Mouse (Mus musculus) cerebellum, adult 9-10 months (tissue): Measurements from ENCODE around the gene Cacna2d4.

Experiments used
- DNase-seq: peaks from one replicate; pipeline ENCODE4 v3.0.0; 2022

Cacna2d4 gene

DNA sequence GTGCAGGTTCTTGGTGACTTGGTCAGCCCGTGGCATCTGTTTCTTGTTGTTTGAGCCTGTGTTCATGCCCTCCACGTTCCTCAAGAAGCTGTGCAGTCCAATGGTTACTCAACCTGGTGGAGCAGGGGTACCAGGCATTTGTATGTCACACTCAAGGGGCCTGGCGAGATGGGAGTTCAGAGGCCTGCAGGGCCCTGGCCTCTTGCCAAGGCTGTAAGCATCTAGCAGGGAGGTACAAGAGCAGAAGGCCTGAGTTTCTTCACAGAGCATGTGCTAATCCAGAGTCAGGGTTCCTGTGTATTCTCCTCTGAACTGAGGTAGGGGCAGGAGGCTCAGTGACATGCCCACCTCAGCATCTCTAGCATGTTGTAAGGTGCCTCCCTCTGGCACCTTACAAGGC, 76.8 kb downstream of the Cacna2d4 start:
- no peak for DNase-seq

DNA sequence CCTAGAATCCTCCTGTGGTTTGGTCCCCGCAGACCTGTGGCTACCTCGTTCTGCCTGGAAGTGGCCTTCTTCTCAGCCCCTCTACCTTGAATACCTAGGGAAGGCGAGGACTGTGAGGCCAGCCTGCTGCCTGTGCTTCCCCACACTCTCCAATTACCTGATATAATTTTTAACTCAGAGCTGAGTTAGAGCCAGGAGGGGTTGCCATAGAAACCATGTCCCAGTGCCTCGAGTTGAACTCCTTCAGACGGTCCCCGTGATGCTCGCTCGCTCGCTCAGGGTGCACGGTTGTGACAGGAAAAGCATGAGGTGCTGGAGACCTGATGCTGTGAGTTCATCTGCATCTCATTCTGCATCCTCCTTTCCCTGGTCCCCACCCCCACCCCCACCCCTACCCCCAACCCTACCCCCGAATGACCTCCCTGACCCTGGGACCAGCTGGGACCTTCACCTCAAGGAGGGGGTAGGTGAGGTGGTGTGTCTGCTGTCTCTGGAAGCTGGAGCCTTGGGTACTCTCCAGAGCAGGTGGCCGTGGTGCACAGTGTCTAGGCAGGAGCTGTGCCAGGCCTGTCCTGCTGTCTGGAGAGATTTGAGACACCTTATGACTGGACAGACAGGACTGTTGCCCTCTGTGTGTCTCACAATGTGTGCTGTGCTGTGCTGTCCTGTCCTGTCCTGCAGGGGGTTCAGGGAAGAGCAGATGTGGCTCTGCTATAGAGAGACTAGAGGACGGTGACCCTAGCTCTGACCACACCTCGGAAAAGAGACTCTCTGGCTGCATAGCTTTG, 77.5 kb downstream of the Cacna2d4 start:
- no peak for DNase-seq

DNA sequence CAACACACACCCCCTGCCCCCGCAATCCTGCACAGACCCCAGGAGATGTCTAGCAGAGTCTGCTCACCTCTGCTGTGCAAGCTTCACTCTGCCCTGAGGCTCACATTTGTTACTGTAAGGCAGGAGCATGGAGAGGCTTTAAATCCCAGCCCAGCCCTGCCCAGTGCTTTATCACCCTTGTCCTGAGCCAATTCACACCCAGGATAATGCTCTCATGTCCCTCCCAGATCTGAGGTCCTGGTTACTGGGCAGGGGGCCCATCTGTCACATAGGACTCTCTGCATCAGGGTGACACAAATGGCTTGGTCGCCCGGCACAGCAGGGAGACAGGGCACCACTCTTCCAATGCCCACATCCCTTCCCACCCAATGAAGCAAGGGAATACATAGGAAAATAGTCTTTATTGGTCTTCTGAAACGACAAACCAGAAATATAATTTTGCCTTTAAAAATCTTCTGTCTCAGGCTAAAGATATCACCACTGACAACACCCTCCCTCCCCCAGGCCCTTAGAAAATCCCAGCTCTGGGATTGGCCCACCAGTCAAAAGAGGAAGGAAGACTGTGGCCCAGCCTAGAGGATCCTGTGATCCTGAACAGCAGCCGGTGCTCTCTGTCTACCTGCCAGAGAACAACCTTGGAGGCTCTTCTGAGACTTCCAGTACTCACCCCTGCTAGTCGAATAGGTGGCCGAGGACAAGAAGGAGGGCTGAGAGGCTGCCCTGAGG, 78.6 kb downstream of the Cacna2d4 start:
- DNase-seq: no peak

DNA sequence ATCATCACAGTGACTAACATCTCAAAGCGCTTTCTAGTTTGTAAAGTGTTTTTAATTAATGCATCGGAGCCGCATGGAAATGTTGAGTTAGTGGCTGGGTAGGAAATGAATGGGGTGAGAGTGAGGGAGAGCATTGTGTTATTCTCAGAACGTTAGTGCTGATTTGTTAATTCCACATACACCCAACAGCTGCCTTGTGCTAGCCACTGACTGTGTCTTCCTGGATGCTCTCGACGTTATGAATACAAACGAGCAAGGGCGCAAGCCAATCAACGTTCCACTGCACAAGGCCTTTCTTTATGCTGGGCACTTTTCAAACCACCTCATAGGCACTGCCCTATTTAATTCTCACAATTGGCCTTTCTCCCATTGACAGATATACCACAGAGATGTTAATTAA, 82.4 kb downstream of the Cacna2d4 start:
- no peak for DNase-seq

DNA sequence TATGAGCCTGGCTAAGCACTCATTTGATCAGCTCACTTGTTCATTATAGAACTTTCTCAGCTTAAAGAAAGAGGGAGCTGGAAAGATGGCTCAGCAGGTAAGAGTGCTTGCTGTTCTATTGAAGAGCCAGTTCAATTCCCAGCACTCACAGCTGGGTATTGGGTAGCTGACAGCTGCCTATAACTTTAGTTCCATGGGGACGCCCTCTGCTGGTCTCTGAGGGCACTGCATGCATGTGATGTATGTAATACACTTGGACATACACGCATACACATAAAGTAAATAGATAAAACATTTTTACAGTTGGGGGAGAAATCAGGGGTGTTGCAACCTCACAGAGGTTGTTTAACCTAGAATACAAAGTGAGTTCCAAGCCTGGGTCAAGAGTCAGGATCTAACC, 83.0 kb downstream of the Cacna2d4 start:
- no peak for DNase-seq

DNA sequence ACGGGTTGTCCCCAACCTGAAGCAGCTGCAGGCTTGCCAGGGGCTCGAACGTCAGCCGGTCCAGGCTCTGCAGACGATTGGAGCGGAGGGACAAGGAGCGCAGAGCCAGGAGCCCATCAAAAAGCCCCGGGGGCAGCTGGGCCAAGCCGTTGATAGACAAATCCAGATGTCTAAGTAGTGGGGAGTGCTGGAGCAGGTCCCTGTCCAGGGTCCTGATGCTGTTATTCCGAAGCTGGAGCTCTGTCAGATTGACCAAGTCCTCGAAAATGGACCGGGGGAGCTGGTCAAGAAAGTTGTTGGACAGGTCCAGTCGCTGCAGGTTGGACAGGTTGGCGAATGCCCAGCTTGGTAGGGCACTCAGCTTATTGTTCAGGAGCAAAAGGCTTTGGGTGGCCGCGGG, 84.2 kb downstream of the Cacna2d4 start:
- DNase-seq: no peak

DNA sequence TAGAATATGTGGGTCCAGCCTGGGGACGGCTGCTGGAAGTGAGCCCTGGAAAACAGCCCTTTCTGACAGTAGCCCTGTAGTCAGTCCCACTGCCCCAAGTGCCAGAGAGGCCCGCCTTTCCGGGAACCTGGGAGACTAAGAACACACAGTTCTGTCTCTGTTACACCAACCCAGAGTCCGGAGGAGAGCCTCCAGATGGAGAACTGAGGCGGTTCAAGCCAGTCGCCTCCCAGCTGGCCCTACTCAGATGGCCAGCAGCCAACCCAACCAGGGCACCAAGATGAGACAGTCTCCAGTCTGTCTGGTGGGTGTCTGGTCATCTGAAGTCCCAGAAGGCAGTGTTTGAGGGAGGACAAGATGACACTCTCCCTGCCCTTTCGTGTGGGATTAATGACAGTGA, 85.4 kb downstream of the Cacna2d4 start:
- no peak for DNase-seq

DNA sequence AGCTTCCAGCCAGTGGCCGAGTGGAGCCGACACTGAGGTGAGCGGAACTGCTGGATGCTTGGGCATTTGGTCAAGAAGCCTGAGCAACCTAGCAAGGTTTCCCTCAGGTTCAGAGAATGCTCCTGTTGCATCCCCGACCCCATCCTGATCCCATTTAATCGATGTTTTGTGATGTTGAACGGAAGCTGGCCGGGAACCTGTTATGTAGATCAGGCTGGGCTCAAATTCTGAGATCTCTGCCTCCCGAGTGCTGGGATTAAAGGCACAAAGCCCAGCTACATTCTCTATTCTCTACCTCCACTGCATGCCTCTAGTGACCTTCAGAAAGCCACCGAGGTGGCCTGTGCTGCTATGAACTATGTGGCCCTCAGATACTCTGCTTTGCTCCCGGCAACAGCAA, 88.5 kb downstream of the Cacna2d4 start:
- DNase-seq: no peak

DNA sequence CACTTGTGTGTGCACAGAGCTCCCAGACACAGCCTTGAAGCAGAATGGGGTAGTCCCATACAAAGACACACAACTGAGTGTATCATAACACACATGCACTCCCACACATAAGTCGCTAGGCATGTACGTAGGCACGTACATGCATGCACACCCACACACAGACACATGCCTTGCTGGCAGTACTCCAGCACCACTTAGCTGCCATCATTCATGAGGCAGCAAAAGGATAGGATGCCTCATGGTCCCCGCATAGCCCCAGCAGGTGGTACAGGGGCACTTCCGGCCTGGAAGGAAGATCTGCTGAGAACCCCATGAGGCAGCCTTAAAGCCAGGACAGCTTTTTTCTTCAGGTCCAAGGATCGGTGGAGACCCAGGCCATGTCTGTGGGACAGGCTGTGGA, 89.7 kb downstream of the Cacna2d4 start:
- DNase-seq: no peak

DNA sequence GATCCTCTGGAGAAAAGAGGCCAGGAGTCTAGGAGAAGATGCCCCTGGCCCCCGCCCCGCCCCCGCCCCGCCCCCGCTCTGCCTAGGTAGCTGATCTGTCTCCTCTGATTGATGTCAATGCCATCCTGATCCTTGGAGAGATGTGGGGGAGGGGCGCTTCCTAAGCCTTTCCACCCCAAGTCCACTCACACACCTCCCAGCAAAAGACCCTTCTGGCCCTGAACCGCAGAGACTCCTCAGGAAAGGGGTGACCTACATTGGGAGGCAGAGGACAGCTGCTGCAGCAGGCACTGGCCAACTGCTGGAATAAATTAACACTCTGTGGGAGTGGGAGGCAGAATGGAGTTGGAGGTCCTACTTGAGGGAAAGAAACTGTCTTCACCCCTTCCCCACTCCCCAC, 90.2 kb downstream of the Cacna2d4 start:
- DNase-seq: no peak

DNA sequence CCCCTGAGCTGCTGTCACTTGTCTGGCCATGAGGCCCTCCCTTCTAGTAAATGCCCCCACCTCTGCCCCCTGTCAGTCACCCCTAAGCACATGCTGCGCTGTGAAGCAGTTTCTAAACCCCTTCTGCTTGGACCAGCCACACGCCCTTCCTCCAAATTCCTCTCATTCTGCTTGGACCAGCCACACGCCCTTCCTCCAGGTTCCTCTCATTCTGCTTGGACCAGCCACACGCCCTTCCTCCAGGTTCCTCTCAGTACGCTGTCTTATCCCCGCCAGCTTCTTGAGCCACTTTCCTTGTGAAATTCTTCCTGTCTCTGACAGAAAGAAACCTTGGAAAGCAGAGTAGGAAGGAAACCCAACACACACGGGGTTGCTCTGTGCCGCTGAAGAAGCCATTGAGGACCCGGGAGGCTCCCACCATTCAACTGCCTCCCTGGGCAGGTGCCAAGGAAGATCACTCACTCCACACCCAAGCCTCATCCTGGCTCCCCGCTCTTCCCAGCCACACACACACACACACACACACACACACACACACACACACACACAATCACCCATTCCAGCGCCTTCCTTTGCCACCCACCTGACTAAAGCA, 92.3 kb downstream of the Cacna2d4 start:
- DNase-seq: no peak

DNA sequence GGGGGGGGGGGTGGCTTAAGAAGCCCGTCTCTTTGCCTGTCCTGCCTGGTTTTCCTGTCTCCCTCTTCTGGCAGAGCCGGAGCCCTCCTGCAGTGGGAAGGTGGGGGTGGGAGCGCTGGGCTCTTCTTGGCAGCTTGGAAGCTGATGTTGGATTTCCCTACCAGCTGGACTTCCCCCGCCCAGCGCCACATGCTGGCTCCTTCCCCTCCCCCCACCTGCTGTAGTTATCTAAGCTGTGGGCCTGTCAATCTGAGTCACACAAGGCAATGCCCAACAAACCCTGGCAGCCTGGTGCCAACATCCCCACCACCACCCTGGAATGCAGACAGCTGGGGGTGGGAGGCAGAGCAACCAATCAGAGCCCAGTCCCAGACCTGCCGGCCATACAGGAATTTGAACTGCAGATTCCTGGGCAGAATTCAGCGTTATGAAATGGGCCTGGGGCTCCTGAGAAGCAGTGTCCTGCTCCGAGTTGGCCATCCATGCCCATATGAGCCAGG, 92.9 kb downstream of the Cacna2d4 start:
- peak; percentile 55 for DNase-seq

DNA sequence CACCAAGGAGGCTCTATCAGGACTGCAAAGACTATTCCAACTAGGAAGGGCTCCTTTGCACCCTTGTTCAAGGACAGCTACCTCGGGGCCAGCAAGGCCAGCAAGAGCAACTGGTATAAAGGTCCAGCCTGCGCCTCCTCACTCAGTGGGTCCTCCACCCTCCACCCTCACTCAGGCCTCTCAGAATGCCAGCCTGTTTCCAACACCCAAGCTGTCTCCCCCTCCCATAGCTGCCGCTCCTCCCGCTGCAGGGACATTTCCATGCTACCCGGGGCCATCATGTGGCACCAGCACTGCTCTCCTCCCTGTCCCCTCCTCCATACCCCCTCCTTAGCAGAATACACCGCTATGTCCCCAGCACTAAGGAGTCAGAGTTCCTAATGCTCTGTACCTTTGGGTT, 93.6 kb downstream of the Cacna2d4 start:
- DNase-seq: peak; percentile 47

DNA sequence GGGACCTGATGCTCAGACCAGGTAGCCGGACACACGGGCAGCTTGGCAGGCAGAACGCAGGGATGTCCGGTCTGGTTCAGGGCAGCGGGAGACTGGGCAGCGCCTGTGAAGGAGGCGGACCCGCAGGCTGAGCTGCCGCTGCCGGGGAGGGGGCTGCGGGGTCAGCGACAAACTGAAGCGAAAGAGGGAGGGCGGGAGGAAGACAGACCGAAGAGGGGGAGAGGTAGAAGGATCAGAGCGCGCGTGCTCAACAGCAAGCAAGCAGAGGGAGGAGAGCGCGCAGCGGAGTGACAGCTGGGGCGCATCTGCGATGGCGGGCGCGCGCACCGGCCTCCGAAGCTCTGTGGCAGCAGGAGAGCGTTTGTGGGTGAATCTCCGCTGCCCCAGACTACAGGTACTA, 94.2 kb downstream of the Cacna2d4 start, which contains the start of gene Lrtm2:
Gene Lrtm2 (minus strand): TSS at position 261 of the 400 bp plus-strand sequence.
- DNase-seq: peak; percentile 49

DNA sequence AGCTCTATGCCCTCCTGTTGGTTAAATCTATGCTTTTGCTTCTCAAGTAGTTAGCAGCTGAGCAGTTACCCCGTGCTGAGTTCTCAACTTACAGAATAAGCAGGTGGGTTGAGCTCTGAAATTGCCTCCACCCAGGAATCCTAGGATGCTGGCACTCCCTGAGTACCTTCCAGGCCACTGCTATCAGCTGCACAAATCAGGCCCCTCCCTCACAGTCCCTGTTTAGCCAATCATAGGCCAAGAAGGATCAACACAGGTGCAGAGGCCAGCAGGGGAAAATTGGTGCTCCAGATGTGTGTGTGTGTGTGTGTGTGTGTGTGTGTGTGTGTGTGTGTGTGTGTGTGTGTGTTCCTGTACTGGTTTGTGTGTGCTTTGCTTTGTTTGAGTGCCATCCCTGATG, 95.8 kb downstream of the Cacna2d4 start:
- no peak for DNase-seq

DNA sequence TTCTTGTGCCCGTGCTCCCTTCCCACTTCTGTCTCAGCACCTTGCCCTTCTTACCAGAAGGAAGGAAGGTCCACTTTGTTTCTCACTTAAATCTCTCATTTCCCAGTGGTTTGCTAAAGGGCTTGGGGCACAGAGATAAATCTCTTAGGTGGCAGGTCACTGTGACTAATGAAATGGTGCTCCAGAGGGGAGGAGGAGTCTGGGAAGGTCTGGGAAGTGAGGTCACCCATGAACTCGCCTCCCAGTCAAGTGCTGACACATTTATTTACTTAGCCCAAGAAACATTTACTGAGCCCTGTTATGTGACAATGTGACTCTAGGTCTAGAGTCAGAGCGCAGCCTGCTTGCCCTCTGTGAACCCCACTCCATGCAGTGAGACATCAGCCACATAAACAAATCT, 96.9 kb downstream of the Cacna2d4 start:
- DNase-seq: no peak

DNA sequence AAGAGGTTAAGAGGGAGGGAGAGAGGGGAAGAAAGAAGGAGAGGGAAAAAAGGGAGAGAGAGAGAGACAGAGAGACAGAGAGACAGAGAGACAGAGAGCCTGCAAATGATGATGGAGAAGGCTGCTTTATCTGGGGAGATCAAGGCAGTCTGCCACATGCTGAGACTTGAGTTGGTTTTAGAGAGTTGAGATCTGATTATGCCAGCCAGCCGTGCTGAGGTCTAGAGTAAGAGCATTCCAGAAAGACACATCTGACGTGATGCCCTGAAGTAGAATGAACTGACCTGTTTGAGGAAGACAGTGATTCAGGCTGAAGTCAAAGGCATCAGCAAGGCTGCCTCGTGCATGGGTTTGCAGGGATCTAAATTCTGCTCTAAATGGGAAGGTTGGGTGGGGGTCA, 97.5 kb downstream of the Cacna2d4 start:
- no peak for DNase-seq

DNA sequence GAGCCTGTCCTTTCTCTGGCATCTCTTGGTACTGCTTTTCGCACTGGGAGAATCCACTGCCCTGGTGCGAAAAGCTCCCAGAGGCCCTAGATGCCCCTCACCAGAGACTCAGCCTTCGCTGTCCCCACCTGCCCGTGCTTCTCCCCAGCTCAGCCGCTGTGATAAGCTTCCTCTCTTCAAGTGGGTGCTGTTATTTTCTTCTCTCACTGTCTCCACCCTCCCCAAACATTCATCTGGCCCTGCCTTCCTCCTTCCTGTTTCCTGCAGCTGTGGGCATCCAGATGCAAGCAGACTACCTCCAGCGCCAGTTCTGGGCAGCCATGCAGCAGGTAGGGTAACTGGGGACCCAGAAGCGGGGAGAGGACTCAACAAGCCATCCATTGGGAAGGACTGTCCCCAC, 99.8 kb downstream of the Cacna2d4 start:
- no peak for DNase-seq

DNA sequence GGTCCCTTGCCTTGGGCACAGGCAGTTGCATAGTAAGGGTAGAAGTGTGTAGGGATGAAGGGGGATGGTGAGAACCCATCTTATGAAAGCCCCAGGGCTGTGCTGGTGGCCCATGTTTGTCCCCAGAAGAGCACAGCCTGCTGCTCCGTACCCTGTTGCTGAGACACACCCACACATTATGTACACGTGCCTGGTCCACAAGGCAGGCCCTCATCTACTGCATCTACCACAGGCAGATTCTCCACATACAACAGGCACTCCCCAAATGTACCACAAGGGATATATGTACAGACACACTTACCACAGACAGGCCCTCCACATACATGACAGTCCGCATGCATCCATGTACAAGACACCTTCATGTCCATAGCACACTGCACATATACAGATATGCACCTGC, 101.0 kb downstream of the Cacna2d4 start:
- no peak for DNase-seq

DNA sequence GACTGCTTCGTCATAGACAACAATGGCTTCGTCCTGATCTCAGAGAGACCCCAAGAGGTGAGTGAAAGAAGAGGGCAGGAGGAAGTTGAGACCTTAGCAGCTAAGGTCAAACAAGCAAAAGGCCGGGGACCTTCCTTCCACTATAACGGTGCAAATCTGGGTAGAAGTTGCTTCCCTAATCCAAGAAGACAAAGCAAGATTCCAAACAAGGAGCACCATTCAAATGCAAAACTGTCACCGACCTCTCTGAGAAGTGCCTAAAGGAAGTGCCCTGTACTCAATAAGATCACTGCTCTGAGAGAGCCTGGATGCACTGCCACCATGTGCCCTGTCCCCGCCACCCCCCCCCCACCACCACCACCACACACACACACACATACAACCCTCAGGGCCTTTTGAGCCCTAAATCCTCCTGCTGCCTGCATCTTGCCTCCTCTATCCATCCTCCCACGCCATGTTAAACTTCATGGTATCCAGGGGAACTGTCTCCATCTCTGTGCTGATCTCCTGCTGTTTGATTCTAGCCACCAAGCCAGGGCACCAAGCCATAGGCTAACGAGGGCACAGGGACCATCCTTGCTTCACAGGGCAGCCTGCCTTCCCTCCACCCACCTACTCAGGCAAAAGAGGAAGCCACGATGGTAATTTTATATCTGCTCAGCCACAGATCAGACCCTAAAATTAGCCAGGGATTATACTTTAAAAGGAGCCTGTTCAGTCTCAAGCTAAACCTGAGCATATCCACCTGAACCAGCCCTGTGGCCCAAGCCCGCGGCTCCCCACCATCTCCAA, 102.0 kb downstream of the Cacna2d4 start:
- no peak for DNase-seq

DNA sequence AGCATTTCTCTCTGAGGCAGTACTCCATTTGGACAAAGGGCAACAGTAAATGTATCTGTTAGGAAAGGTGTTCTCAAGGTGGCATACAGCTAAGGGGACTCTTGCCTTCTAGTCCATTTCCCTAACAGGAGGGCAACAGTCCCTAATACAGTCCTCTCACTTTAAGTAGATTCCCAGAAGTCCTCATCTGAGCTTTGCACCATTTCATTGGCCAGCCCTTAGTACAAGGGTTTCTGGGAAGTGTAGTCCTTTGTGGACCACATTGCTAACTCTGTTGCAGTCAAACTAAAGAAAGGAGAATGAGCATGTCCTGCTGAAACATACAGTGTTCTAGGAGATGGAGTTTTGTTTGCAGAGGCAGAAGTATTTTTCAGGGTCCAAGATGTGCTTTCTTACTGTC, 105.1 kb downstream of the Cacna2d4 start:
- peak; percentile 68 for DNase-seq

DNA sequence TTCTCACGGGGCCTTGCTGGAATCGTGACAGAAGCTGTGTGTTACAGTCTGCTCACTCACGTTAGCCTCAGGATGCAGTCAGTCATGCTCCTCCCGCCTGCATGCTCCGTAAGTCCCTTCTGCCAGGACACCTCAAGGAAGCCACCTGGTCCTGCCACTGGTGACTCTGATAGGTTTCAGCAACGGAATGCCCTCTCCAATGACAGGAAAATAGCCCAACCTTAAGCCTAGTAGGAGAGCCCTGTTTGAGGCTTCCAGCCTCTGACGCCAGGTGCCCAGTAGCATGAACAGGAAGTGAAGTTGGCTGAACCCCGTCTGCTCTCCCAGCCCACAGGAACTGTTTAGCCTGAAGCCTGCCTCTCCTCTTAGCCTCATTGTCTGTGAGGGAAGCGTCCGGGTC, 109.9 kb downstream of the Cacna2d4 start:
- peak; percentile 64 for DNase-seq

DNA sequence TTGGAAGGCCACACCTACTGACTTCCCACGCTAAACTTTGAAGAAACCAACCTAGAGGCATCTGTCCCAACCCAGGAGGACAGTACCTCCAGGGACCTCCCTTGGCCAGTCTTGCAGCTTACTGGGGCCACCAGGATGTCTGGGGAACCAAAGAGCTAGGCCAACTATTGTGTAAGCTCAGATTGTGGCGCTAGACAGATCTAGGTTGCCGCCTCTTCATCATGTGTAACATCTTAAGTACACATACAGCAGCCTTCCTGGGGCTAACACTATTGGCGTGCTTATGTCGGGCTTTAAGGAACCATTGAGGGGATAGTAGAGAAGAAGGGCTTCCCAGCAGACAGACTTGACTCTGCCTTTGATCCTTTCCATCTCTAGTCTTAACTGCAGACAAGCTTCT, 111.5 kb downstream of the Cacna2d4 start:
- no peak for DNase-seq
